Mouse (Mus musculus): Measurements from ENCODE around the gene Thoc3.

The Thoc3 gene

GRCm38 (mm10) chr13:54443693-54444092 is 25.0 kb downstream of the Thoc3 start:
- no peak for DNase-seq (ENCODE audit: low spot score)

- no peak for DNase-seq (ENCODE audit: low spot score)
Observed at GRCm38 (mm10) chr13:54439912-54440311, 28.7 kb downstream of the Thoc3 start.

- no peak for DNase-seq (ENCODE audit: low spot score)
Observed at GRCm38 (mm10) chr13:54438814-54439213, 29.8 kb downstream of the Thoc3 start.

GRCm38 (mm10) chr13:54437083-54437482 is 31.6 kb downstream of the Thoc3 start:
- DNase-seq (ENCODE audit: low spot score) = no peak

GRCm38 (mm10) chr13:54436666-54437065 is 32.0 kb downstream of the Thoc3 start:
- DNase-seq (ENCODE audit: low spot score) = no peak

- DNase-seq (ENCODE audit: low spot score) = no peak
Observed at GRCm38 (mm10) chr13:54431161-54431560, 37.5 kb downstream of the Thoc3 start.

GRCm38 (mm10) chr13:54430051-54430450 is 38.6 kb downstream of the Thoc3 start:
- no peak for DNase-seq (ENCODE audit: low spot score)

GRCm38 (mm10) chr13:54428771-54429170 is 39.9 kb downstream of the Thoc3 start:
- DNase-seq (ENCODE audit: low spot score) = no peak

- DNase-seq (ENCODE audit: low spot score) = no peak
Observed at GRCm38 (mm10) chr13:54426781-54427655, 41.6 kb downstream of the Thoc3 start.

GRCm38 (mm10) chr13:54425269-54425668 is 43.4 kb downstream of the Thoc3 start:
- no peak for DNase-seq (ENCODE audit: low spot score)

GRCm38 (mm10) chr13:54420226-54420625 is 48.4 kb downstream of the Thoc3 start:
- DNase-seq (ENCODE audit: low spot score) = no peak

- no peak for DNase-seq (ENCODE audit: low spot score)
Observed at GRCm38 (mm10) chr13:54418781-54419327, 49.8 kb downstream of the Thoc3 start.

GRCm38 (mm10) chr13:54415059-54415458 is 53.6 kb downstream of the Thoc3 start:
- DNase-seq (ENCODE audit: low spot score) = no peak

GRCm38 (mm10) chr13:54412721-54413120 is 55.9 kb downstream of the Thoc3 start:
- no peak for DNase-seq (ENCODE audit: low spot score)

- DNase-seq (ENCODE audit: low spot score) = no peak
Observed at GRCm38 (mm10) chr13:54412236-54412635, 56.4 kb downstream of the Thoc3 start.

GRCm38 (mm10) chr13:54411656-54412055 is 57.0 kb downstream of the Thoc3 start:
- no peak for DNase-seq (ENCODE audit: low spot score)

Data from testis, postnatal 10 days (tissue).